Mouse (Mus musculus) gonadal fat pad, adult 2 months (tissue): ENCODE results near the gene Abcg8. TPM values are rescaled to one million over a fixed set of nuclear protein-coding genes. Genes with fewer than 3 reads are reported as not detected.

Experiments used
- polyA plus RNA-seq: library from polyadenylated mRNA; depleted of rRNA; stranded (reverse); fragments of >200 nt; gene quantifications from 2 replicates; pipeline ENCODE4 v1.2.3, GENCODE M21; 2012; rRNA removed

Gene Abcg8
- polyA plus RNA-seq, 1 experiment: 0.35 TPM

Other genes starting within 250 kb of the Abcg8 start
- gene Thada, start 210.1 kb upstream of the Abcg8 start, polyA plus RNA-seq: 13.7 and 22.4 TPM in 2 replicates
- 5.6 and 5.8 TPM in 2 replicates for gene Plekhh2, start 164.4 kb upstream of the Abcg8 start, polyA plus RNA-seq
- gene Dync2li1, start 49.8 kb upstream of the Abcg8 start, polyA plus RNA-seq: 4.9 and 5.7 TPM in 2 replicates
- gene Abcg5, start 6.7 kb downstream of the Abcg8 start, polyA plus RNA-seq: 1.5 and 1.7 TPM in 2 replicates
- 8.1 and 9.4 TPM in 2 replicates for gene Lrpprc, start 114.5 kb downstream of the Abcg8 start, polyA plus RNA-seq